Mouse (Mus musculus) kidney, adult 11 months (tissue): ENCODE data around the gene Tex14.
"Not testable (repeated sequence)": the region's sequence is repeated elsewhere in the genome, so short reads cannot be mapped to it uniquely, and the experiment has no call there.

ENCODE experiments used
- DNase-seq: peaks from one replicate; pipeline ENCODE4 v3.0.0; 2022

Gene Tex14

GRCm38 (mm10) chr11:87426450-87427250 is 21.8 kb downstream of the Tex14 start:
- peak; percentile 94 for DNase-seq

DNA sequence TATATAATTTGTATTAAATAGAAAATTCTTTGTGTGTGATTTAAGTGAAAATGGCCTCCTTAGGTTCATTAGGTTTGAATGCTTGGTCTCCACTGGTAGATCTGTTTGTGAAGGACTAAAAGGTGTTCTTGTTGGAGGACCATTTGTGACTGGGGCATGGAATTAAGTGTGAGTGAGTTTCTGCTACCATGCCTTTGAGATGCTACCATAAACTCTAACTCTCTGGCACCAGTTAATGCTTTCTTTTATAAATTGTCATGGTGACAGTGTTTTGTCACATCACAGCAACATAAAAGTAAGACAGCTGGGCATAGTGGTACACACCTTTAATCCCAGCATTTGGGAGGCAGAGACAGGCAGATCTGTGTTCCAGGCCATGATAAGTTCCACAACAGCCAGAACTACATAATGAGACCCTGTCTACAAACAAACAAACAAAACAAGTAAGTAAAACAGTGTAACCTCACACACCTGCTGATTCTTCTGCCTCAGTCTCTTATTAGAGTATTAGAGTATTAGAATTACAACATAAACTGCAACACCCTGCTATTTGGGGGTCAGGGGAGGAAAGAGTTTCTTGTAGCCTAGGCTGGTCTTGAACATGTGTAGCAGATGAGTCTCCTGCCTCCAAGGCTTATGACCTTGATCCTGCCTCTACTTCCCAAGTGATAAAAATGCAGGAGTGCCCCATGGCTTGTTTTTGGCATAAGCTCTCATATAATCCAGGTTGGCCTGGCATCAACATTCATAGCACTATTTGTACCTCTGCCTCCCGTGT is 22.6 kb downstream of the Tex14 start:
- no peak for DNase-seq

GRCm38 (mm10) chr11:87428051-87428673 is 23.3 kb downstream of the Tex14 start:
- no peak for DNase-seq

GRCm38 (mm10) chr11:87429363-87429762 is 24.5 kb downstream of the Tex14 start:
- DNase-seq = no peak

GRCm38 (mm10) chr11:87430374-87430773 is 25.5 kb downstream of the Tex14 start:
- DNase-seq = no peak

DNA sequence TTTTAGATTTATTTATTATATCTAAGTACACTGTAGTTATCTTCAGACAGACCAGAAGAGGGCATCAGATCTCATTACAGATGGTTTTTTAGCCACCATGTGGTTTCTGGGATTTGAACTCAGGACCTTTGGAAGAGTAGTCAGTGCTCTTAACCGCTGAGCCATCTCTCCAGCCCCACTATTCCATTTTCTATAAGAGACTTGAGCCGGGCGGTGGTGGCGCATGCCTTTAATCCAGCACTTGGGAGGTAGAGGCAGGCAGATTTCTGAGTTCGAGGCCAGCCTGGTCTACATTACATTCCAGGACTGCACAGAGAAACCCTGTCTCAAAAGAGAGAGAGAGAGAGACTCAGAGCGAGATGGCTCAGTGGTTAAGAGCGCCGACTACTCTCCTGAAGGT is 26.9 kb downstream of the Tex14 start:
- DNase-seq = not testable (repeated sequence)

- no peak for DNase-seq
Measured at GRCm38 (mm10) chr11:87432447-87432846, 27.6 kb downstream of the Tex14 start.

- no peak for DNase-seq
Measured at GRCm38 (mm10) chr11:87432933-87433669, 28.2 kb downstream of the Tex14 start.

- not testable (repeated sequence) for DNase-seq
Measured at GRCm38 (mm10) chr11:87435107-87435506, 30.2 kb downstream of the Tex14 start.

DNA sequence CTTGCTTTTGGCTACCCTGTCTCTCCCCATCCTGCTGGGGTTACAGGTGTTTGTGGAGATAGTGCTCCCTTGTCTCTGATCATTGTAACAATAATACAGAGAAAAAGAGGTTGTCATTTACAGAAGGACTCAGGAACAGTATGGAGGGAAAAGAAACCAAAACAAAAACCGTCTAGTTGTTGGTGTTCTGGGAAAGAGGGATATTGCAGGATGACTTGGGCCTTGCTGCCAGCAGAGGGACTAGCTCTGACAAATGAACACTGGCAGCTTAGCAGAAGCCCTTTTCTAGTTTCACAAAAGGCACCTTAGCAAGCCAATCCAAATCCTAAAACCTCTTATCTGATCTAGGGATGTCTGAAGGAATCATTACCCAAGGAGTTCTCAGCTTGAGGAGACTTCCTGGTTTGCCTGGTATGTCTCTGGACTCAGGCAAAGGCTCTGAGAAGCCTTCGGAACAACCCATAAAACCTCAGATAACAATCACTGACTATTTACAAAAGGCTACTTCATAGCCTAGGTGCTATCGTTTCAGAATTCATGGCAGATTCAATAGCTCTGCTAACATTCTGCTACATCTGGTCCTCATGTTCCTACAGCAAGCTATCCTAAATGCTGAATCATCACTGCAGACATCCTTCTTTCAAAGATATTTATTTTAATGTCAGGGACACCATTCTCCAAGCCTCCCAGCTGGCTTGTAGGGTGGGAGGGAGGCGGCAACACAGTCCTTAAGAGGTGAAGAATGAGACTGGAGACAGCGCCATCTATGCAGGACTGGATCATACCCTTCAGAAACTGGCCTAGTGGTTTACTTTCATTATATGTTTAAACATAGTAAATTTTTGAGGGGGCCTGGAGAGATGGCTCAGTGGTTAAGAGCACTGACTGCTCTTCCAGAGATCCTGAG is 31.7 kb downstream of the Tex14 start:
- no peak for DNase-seq

DNA sequence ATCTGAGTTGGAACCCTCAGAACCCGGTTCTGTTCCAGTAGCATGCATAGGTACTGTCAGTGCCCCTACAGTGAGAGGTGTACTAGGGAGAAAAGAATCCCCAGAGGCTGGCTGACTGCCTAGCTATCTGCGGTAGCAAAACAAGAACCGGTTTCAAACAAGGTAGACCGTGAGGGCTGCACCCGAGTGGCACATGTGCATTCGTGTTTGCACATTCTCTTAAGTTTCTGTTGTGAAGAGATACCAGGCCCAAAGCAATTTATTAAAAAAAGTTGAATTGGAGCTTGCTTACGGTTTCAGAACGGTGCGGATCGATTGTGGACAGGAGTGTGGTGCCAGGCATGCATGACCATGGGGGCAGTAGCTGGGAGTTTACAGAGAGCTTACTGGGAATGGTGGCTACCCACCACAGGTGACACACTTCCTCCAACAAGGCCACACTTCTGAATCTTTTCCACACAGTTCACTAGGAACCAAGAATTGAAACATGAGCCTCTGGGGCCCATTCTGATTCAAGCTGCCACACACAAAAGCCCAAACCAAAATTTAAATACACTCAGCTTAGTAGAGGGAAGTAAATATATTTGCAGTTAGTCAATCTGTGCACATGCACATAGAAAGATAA is 35.0 kb downstream of the Tex14 start:
- DNase-seq = no peak

- peak; percentile 89 for DNase-seq
Measured at GRCm38 (mm10) chr11:87442643-87443372, 37.9 kb downstream of the Tex14 start.

- DNase-seq = peak; percentile 84
Measured at GRCm38 (mm10) chr11:87443373-87443883, 38.6 kb downstream of the Tex14 start.

DNA sequence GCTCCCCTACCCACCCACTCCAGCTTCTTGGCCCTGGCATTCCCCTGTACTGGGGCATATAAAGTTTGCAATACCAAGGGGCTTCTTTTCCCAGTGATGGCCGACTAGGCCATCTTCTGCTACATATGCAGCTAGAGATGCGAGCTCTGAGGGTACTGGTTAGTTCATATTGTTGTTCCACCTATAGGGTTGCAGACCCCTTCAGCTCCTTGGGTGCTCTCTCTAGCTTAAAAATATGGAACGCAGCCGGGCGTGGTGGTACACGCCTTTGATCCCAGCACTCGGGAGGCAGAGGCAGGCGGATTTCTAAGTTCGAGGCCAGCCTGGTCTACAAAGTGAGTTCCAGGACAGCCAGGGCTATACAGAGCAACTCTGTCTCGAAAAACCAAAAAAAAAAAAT is 39.2 kb downstream of the Tex14 start:
- not testable (repeated sequence) for DNase-seq

DNA sequence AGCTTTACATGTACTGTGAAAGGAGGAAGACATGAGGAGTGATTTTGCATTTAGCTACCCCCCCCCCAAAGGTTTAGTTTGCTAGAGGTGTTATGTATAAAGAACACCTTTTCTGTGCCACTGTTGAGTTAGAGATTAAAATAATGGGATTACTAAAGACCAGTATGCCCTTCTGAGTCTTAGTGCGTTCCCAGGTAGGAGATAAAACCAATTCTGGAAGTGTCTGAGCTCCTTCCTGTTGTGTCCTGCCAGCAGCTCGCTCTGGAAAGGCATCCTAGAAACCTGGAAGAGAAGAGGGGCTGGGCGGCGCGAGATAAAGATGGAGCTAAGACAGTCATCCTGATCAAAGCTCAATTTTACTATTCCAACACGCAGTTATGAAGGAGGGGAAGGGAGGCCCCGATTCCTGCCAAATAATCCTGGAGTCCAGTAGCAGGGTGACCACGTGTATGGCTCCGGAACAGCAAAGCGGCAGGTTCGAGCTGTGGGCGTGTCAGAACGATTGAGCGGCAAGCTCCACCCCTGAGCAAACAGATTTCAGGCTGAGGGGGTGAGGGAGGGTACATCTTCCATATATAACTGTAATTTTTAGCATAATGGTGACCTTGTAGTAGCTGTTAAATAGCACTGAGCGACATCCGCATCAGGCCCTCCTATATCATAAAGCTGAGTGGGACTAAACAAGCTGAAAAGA is 40.0 kb downstream of the Tex14 start:
- DNase-seq = no peak

DNA sequence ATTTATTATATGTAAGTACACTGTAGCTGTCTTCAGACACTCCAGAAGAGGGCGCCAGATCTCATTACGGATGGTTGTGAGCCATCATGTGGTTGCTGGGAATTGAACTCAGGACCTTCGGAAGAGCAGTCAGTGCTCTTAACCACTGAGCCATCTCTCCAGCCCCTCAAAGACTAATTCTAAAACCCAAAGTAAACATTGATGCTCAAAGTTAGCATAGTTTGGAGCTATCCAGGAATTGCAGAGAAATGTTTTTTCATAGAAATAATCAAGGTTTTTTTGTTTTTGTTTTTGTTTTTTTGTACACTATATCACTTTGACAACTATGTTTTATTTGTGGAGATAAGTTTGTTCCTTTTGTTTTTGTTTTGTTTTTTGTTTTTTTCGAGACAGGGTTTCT is 40.7 kb downstream of the Tex14 start:
- DNase-seq = not testable (repeated sequence)

DNA sequence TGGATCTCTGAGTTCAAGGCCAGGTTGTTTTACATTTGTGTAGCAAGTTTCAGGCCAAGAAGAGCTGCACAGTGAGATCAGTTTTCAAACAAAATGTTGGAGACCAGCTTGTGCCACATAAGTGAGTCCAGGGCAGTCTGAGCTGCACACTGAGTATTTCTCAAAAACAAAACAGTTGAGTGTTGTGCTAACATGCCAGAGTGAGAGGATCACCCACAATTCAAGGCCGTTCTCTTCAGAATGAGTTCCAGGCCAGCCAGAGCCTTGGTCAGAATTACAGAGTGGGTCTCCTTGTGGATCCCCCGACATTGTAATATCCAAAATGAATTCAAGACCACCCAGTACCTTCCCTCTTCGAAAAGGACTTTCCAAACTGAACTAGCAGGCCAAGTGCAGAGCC is 41.3 kb downstream of the Tex14 start:
- DNase-seq = no peak

GRCm38 (mm10) chr11:87447429-87447828 is 42.6 kb downstream of the Tex14 start:
- DNase-seq = no peak

DNA sequence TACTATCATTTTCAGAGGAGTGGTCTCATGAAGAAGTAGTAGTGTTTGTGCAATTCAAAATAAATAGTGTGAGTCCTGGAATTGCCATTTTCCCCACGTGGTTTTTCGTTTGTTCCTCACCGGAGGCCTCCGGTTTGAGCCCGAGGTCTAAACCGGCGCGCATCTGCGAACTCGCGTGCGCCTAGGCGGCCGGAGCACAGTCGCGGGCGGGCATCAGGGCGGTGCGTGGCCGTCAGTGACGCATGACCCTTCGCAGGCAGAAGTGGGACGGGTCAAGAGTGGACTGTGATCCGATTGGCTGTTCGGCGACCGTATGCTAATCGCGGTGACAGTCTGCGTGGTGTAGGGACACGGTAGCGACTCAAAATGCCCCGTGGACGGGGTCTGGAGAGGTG is 43.2 kb downstream of the Tex14 start:
- DNase-seq = peak; percentile 97
